Mouse (Mus musculus) inflammation-experienced regulatory T-cells (primary cell): ENCODE measurements around the gene Nalcn. TPM values are rescaled to one million over a fixed set of nuclear protein-coding genes. Genes with fewer than 3 reads are reported as not detected.

Experiments
- polyA plus RNA-seq, 2 experiments: library from polyadenylated mRNA; unstranded; fragments of 100-300 nt; shearing (Covaris generic); gene quantifications; one replicate each; pipeline ENCODE4 v1.2.1; 2017

Nalcn gene
- polyA plus RNA-seq, result 1 to 10 TPM in 1 of 2 experiments, under 1 TPM in 1; 0.22 to 1.0 TPM

DNA sequence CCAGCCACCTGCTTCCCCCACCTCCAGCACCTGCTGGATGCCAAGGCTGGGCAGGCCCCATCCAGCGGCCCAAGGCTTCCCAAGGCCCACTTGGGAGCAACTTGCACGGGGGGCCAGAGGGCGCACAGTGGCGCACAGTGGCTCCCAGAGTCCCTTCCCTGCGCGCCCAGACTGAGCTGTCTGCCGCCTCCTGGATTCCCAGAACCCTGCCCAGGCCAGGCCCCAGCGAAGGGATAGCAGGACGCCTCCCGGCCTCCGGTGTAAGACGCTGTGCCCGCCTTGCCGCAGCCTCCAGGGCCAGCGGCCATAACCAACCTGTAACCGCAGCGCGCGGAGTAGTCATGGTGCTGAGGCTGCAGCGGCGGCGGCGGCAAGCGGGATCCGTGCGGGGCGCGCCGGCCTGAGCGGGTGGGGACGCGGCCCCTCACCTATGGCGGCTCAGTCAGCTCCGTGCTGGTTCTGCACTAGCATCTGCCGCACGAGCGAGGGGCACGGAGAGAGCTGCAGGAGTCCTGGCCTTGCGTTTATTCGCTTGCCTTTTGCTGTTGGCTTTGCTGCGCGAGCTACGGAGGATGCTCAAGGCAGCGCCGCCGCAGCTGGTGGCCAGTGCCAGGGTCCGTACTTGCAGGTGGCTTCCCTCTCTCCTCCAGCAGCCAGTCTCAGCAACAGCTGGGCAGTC lies at the start of gene Nalcn:
Nalcn (minus strand) TSS at position 644 of the 679 bp plus-strand sequence.

DNA sequence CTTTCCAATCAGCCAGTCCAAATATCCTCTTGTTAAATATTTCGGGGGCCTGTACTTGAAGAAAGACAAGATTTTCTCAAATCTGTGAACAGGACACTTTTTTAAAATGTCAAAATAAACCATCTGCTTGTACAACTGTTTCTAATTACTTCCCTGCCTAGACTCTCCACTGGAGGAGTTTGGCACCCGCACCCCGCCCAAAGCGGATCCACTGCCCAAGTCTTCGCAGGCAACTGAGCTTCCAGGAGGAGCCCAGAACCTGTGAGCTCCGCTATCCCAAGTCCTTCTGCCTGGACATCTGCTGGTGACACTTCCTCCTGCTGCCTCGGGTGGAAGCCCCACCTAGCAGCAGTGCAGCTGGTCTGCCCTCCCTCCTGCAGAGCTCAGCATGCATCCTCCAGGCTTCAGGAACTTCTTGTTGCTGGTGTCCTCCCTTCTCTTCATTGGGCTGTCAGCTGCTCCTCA lies 33.0 kb upstream of the Nalcn start, which contains the start of gene Itgbl1:
Itgbl1 (plus strand) TSS at position 51 of the 465 bp plus-strand sequence.

Other genes starting within 250 kb of the Nalcn start
- under 1 TPM; 0.05 to 0.43 TPM for gene Itgbl1, start 32.8 kb upstream of the Nalcn start, polyA plus RNA-seq